Mouse (Mus musculus) CD4-positive, CD25-positive, alpha-beta regulatory T cell, adult 9 weeks (primary cell): ENCODE measurements around the gene Pramef25. TPM values are rescaled to one million over a fixed set of nuclear protein-coding genes. Genes with fewer than 3 reads are reported as not detected.

ENCODE experiments used
- polyA plus RNA-seq: library from polyadenylated mRNA; unstranded; fragments of 100-300 nt; shearing (Covaris generic); gene quantifications from one replicate; pipeline ENCODE4 v1.2.1, GENCODE M21; 2017

The Pramef25 gene
- not detected for polyA plus RNA-seq

DNA sequence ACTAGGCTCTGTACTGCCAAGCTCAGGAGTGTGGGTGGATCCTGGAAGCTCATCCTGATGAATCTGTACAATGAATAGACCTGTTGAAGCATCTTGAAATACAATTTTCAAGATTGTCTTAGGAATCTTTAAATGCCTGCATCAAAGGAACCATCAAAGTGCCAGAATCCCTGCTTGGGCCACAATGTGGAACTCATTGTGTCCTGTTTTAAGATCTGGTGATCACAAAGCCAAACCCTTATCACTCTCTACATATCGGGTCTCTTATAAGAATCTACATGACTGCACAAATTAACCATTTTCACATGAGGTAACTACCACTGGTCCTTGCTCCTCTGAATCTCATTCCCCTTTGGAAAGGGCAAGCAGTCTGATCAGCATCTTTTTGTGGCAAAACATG lies at the start of gene Pramef25:
Gene Pramef25, minus strand, starts transcription at position 101 of the 400 bp plus-strand sequence.

GRCm38 (mm10) chr4:143994269-143994668 lies 43.5 kb upstream of the Pramef25 start, which contains the start of gene Pramef17:
Pramef17 (minus strand) TSS chr4:143994369.

GRCm38 (mm10) chr4:143966850-143967249 lies 16.0 kb upstream of the Pramef25 start, which contains the start of gene Gm13101:
Gm13101 (minus strand) TSS chr4:143966950.

GRCm38 (mm10) chr4:143900280-143900679 lies 50.5 kb downstream of the Pramef25 start, which contains the start of gene Pramef6:
Pramef6 (minus strand) TSS chr4:143900380.

Other genes starting within 250 kb of the Pramef25 start
- not detected for gene Gm13089, start 248.3 kb downstream of the Pramef25 start, polyA plus RNA-seq
- gene Gm13078, start 231.6 kb downstream of the Pramef25 start, polyA plus RNA-seq: not detected
- not detected for gene Gm13023, start 161.7 kb downstream of the Pramef25 start, polyA plus RNA-seq
- gene Gm13084, start 134.9 kb downstream of the Pramef25 start, polyA plus RNA-seq: not detected
- not detected for gene Gm13103, start 104.5 kb downstream of the Pramef25 start, polyA plus RNA-seq
- gene Pramef6, start 50.6 kb downstream of the Pramef25 start, polyA plus RNA-seq: not detected
- gene Gm13101, start 15.9 kb upstream of the Pramef25 start, polyA plus RNA-seq: not detected
- gene Pramef17, start 43.4 kb upstream of the Pramef25 start, polyA plus RNA-seq: not detected
- gene Pramel4, start 108.1 kb upstream of the Pramef25 start, polyA plus RNA-seq: not detected
- not detected for gene Gm13102, start 155.5 kb upstream of the Pramef25 start, polyA plus RNA-seq
- gene Oog3, start 211.6 kb upstream of the Pramef25 start, polyA plus RNA-seq: not detected
- gene Oog2, start 239.7 kb upstream of the Pramef25 start, polyA plus RNA-seq: not detected